Mouse (Mus musculus): Measurements from ENCODE around the gene 1700015F17Rik. TPM values are rescaled to one million over a fixed set of nuclear protein-coding genes. Genes with fewer than 3 reads are reported as not detected.

1700015F17Rik gene
- polyA plus RNA-seq (2014; fragmentation: Nextera tagmentation; extraction: Ambion mirVana): not detected in 2 replicates

- Histone ChIP-seq H3K4me1 (ENCODE audit: control insufficient read depth, insufficient read depth, low read length) (no peaks in the 10 kb centered on the region), H3K9me3 (ENCODE audit: control insufficient read depth, low read length) (no peaks in the 10 kb centered on the region), H3K27ac (ENCODE audit: low read depth, low read length) (no peak within 1 kb of the TSS), H3K9ac (ENCODE audit: low read length) (no peak within 1 kb of the TSS), H3K4me3 (ENCODE audit: low read depth, low read length) (no peak within 1 kb of the TSS), H3K27me3 (ENCODE audit: control insufficient read depth, insufficient read depth, low read length) (no peaks in the 10 kb centered on the region), H3K36me3 (ENCODE audit: control insufficient read depth, insufficient read depth, low read length) (no peaks in the 10 kb centered on the region), H3K4me2 (no peak within 1 kb of the TSS)
- 93% methylated on average over 6 of the region's 6 CpGs for WGBS
- DNase-seq (ENCODE audit: low spot score, missing footprints): no peak
- no peak for ATAC-seq (ENCODE audit: low FRiP score)
Observed at GRCm38 (mm10) chr5:5479043-5479442, at the start of gene 1700015F17Rik. Gene 1700015F17Rik (minus strand): TSS chr5:5479143.

DNA sequence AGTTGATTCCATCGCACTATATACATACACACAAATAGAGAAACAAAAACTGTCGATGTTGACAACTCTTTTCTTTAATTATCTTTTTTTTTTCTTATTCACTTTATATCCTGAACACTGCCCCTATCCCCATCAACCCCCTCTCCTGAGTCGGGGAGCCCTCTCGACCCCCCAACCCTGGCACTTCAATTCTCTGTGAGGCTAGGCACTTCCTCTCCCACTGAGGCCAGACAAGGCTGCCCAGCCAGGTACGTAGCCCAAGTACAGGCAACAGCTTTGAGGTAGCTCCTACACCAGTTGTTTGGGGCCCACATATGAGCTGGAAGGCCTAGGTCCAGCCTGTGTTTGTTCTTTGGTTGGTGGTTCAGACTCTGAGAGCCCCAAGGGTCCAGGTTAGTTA is 36.5 kb upstream of the 1700015F17Rik start:
- H3K9me3 ChIP-seq (ENCODE audit: control insufficient read depth, low read length): no peaks in the 10 kb centered on the region
- H3K36me3 ChIP-seq (ENCODE audit: control insufficient read depth, insufficient read depth, low read length): no peaks in the 10 kb centered on the region
- no peaks in the 10 kb centered on the region for H3K27me3 ChIP-seq (ENCODE audit: control insufficient read depth, insufficient read depth, low read length)
- DNase-seq (ENCODE audit: low spot score, missing footprints) (peak; percentile 82), ATAC-seq (ENCODE audit: low FRiP score) (no peak)
- 79% methylated on average over 5 of the region's 5 CpGs for WGBS
- H3K4me2 ChIP-seq: no peak overlapping the region
- H3K27ac ChIP-seq (ENCODE audit: low read depth, low read length): no peak overlapping the region
- H3K4me1 ChIP-seq (ENCODE audit: control insufficient read depth, insufficient read depth, low read length): peaks cover 3% of the 10 kb centered on the region; the same call in 1 of the 2 replicates
- no peak overlapping the region for H3K9ac ChIP-seq (ENCODE audit: low read length)
- no peak overlapping the region for H3K4me3 ChIP-seq (ENCODE audit: low read depth, low read length)

DNA sequence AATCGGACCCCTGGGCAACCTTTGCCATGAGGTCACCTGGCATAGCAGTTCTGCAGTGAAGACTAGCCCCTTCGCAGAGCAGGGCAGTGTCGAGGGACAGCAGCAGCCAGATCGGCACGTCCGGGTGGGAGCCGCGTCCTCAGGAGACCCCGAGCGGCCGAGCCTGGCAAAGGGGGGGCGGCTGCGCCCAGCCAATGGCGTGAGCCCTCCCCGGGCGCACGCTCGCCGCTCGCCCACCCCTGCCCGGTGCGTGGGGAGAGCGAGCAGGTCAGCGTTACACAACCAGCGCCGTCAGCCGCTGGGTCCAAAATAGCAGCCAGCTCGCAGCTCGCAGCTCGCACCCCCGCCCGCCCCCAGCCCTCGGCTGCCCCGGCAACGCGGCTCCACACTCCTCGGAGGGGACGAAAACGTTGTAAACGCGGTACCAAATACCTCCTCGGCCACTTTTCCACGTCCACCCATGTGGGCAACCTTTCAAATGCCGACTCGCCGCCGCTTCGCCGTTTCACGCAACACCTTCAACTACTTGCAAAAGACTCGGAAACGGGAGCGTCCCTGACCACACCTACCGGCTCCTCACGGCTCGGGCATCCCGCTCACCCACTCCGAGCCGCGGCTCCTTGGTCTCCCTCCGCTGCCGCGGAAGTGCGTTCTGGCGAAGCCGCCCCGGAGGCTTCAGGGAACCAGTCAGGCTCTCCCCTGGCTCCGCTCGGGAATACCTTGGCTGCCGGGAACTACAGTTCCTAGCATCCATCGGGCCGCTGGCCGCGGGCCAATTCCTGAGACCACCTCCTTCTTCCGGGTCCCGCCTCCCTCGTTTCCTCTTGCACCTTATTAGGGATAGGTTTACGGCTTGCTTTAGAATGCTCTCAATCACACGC is 35.5 kb upstream of the 1700015F17Rik start, which contains the start of gene Cldn12:
Gene Cldn12 (minus strand): TSS at position 763 of the 881 bp plus-strand sequence.
- DNase-seq (ENCODE audit: low spot score, missing footprints): peak; percentile 98
- Histone ChIP-seq H3K36me3 (ENCODE audit: control insufficient read depth, insufficient read depth, low read length) (no peaks in the 10 kb centered on the region), H3K9me3 (ENCODE audit: control insufficient read depth, low read length) (no peaks in the 10 kb centered on the region), H3K4me3 (ENCODE audit: low read depth, low read length) (peak within 1 kb of the TSS; percentile 82), H3K27ac (ENCODE audit: low read depth, low read length) (peak within 1 kb of the TSS; percentile 78), H3K4me1 (ENCODE audit: control insufficient read depth, insufficient read depth, low read length) (peaks cover 3% of the 10 kb centered on the region; the same call in 1 of the 2 replicates), H3K27me3 (ENCODE audit: control insufficient read depth, insufficient read depth, low read length) (no peaks in the 10 kb centered on the region), H3K4me2 (peak within 1 kb of the TSS; percentile 74), H3K9ac (ENCODE audit: low read length) (peak within 1 kb of the TSS; percentile 75)
- under 1% methylated on average over 79 of the region's 79 CpGs for WGBS
- peak; percentile 94 for ATAC-seq (ENCODE audit: low FRiP score)

- no peak overlapping the region for H3K4me2 ChIP-seq
- H3K27me3 ChIP-seq (ENCODE audit: control insufficient read depth, insufficient read depth, low read length): no peaks in the 10 kb centered on the region
- H3K9me3 ChIP-seq (ENCODE audit: control insufficient read depth, low read length): no peaks in the 10 kb centered on the region
- no peaks in the 10 kb centered on the region for H3K36me3 ChIP-seq (ENCODE audit: control insufficient read depth, insufficient read depth, low read length)
- H3K4me3 ChIP-seq (ENCODE audit: low read depth, low read length): no peak overlapping the region
- H3K27ac ChIP-seq (ENCODE audit: low read depth, low read length): no peak overlapping the region
- H3K4me1 ChIP-seq (ENCODE audit: control insufficient read depth, insufficient read depth, low read length): peaks cover 3% of the 10 kb centered on the region; the same call in 1 of the 2 replicates
- H3K9ac ChIP-seq (ENCODE audit: low read length): no peak overlapping the region
- WGBS: 88% methylated on average over 3 of the region's 3 CpGs
- DNase-seq (ENCODE audit: low spot score, missing footprints) (no peak), ATAC-seq (ENCODE audit: low FRiP score) (no peak)
Observed at GRCm38 (mm10) chr5:5511401-5511800, 32.5 kb upstream of the 1700015F17Rik start.

GRCm38 (mm10) chr5:5510989-5511388 is 32.0 kb upstream of the 1700015F17Rik start:
- Histone ChIP-seq H3K4me2 (no peak overlapping the region), H3K27me3 (ENCODE audit: control insufficient read depth, insufficient read depth, low read length) (no peaks in the 10 kb centered on the region), H3K36me3 (ENCODE audit: control insufficient read depth, insufficient read depth, low read length) (no peaks in the 10 kb centered on the region), H3K4me1 (ENCODE audit: control insufficient read depth, insufficient read depth, low read length) (peaks cover 3% of the 10 kb centered on the region; the same call in 1 of the 2 replicates), H3K4me3 (ENCODE audit: low read depth, low read length) (no peak overlapping the region), H3K9me3 (ENCODE audit: control insufficient read depth, low read length) (no peaks in the 10 kb centered on the region), H3K9ac (ENCODE audit: low read length) (no peak overlapping the region), H3K27ac (ENCODE audit: low read depth, low read length) (no peak overlapping the region)
- ATAC-seq (ENCODE audit: low FRiP score): no peak
- 72% methylated on average over 5 of the region's 5 CpGs for WGBS
- no peak for DNase-seq (ENCODE audit: low spot score, missing footprints)

GRCm38 (mm10) chr5:5510304-5510887 is 31.5 kb upstream of the 1700015F17Rik start:
- no peaks in the 10 kb centered on the region for H3K36me3 ChIP-seq (ENCODE audit: control insufficient read depth, insufficient read depth, low read length)
- no peak overlapping the region for H3K9ac ChIP-seq (ENCODE audit: low read length)
- no peaks in the 10 kb centered on the region for H3K27me3 ChIP-seq (ENCODE audit: control insufficient read depth, insufficient read depth, low read length)
- H3K4me2 ChIP-seq: no peak overlapping the region
- H3K9me3 ChIP-seq (ENCODE audit: control insufficient read depth, low read length): no peaks in the 10 kb centered on the region
- no peak overlapping the region for H3K4me3 ChIP-seq (ENCODE audit: low read depth, low read length)
- peaks cover 3% of the 10 kb centered on the region; the same call in 1 of the 2 replicates for H3K4me1 ChIP-seq (ENCODE audit: control insufficient read depth, insufficient read depth, low read length)
- WGBS: 74% methylated on average over 10 of the region's 10 CpGs
- no peak overlapping the region for H3K27ac ChIP-seq (ENCODE audit: low read depth, low read length)
- DNase-seq (ENCODE audit: low spot score, missing footprints) (no peak), ATAC-seq (ENCODE audit: low FRiP score) (no peak)

DNA sequence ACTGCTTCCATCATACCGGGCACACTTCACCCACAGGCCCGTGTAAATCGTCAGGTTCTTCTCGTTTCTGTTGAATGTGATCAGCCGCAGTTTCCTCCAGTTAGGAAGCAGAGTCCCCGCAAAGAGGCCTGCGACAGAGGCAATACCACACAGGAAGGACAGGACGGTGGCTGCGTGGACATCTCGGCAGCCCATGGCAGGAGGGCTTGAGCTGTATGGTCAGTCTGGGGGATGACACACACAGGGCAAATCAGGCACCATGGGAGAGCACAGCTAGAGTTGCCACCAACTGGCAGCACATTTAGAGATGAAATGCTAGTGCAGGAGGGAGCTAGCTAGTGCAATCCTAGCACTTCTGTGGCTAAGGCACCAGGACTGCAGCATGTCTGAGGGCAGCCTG is 29.3 kb upstream of the 1700015F17Rik start:
- Histone ChIP-seq H3K4me3 (ENCODE audit: low read depth, low read length) (no peak overlapping the region), H3K27me3 (ENCODE audit: control insufficient read depth, insufficient read depth, low read length) (no peaks in the 10 kb centered on the region), H3K36me3 (ENCODE audit: control insufficient read depth, insufficient read depth, low read length) (no peaks in the 10 kb centered on the region), H3K9ac (ENCODE audit: low read length) (no peak overlapping the region), H3K9me3 (ENCODE audit: control insufficient read depth, low read length) (no peaks in the 10 kb centered on the region), H3K4me1 (ENCODE audit: control insufficient read depth, insufficient read depth, low read length) (no peaks in the 10 kb centered on the region), H3K27ac (ENCODE audit: low read depth, low read length) (no peak overlapping the region), H3K4me2 (no peak overlapping the region)
- 79% methylated on average over 10 of the region's 10 CpGs for WGBS
- peak; percentile 36; the same call in 1 of the 2 replicates for ATAC-seq (ENCODE audit: low FRiP score)
- DNase-seq (ENCODE audit: low spot score, missing footprints): no peak

DNA sequence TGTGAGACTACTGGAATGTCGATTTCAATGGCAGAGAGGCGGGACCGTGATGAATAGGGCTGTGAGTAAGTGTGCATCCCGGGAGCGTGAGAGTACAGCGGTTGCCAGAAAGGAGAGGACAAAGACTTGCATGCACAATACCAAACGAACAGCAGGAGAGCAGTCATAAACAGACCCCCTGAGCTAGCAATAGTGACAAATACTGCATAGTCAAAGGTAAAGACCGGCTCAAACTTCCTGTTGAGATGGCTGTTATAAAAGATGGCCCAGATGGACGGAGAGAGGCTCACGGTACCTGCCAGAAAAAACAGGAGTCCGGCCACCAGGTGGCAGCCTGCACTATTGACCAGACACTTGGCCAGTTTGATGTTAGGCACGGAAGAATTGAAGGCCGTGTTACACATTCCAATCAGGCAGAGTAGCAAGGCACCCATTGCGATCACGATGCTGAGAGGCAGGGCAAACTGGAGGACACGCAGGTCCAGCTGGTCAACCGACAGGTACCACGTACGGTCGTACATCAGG is 28.8 kb upstream of the 1700015F17Rik start:
- H3K9ac ChIP-seq (ENCODE audit: low read length): no peak overlapping the region
- H3K27me3 ChIP-seq (ENCODE audit: control insufficient read depth, insufficient read depth, low read length): no peaks in the 10 kb centered on the region
- WGBS: 46% methylated on average over 20 of the region's 20 CpGs
- H3K4me1 ChIP-seq (ENCODE audit: control insufficient read depth, insufficient read depth, low read length): no peaks in the 10 kb centered on the region
- H3K27ac ChIP-seq (ENCODE audit: low read depth, low read length): no peak overlapping the region
- H3K9me3 ChIP-seq (ENCODE audit: control insufficient read depth, low read length): no peaks in the 10 kb centered on the region
- ATAC-seq (ENCODE audit: low FRiP score) (peak; percentile 82), DNase-seq (ENCODE audit: low spot score, missing footprints) (peak; percentile 91)
- no peak overlapping the region for H3K4me3 ChIP-seq (ENCODE audit: low read depth, low read length)
- H3K36me3 ChIP-seq (ENCODE audit: control insufficient read depth, insufficient read depth, low read length): no peaks in the 10 kb centered on the region
- no peak overlapping the region for H3K4me2 ChIP-seq

DNA sequence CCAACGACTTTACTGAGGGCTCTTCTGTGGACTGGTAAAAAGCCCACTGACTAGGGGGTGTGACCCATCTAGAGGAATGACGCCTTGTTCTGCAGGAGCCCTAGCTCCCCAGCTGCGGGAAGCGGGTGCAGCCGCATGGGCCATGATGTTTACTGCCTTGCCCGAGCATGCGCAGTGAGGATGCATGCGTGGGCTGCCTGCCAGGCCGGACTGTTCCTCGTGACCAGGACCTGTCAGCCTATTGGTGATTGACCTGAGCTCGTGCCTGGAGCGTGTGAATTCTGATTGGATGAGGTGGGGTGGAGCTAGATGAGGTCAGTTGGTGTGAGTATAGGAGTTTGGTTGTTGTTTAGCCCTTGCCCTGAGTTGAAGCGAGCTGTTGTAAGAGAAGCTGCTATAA is 25.5 kb upstream of the 1700015F17Rik start:
- no peak overlapping the region for H3K9ac ChIP-seq (ENCODE audit: low read length)
- no peaks in the 10 kb centered on the region for H3K27me3 ChIP-seq (ENCODE audit: control insufficient read depth, insufficient read depth, low read length)
- H3K4me2 ChIP-seq: no peak overlapping the region
- 91% methylated on average over 13 of the region's 13 CpGs for WGBS
- H3K36me3 ChIP-seq (ENCODE audit: control insufficient read depth, insufficient read depth, low read length): no peaks in the 10 kb centered on the region
- no peak overlapping the region for H3K4me3 ChIP-seq (ENCODE audit: low read depth, low read length)
- no peaks in the 10 kb centered on the region for H3K9me3 ChIP-seq (ENCODE audit: control insufficient read depth, low read length)
- no peak overlapping the region for H3K27ac ChIP-seq (ENCODE audit: low read depth, low read length)
- ATAC-seq (ENCODE audit: low FRiP score) (no peak), DNase-seq (ENCODE audit: low spot score, missing footprints) (no peak)
- H3K4me1 ChIP-seq (ENCODE audit: control insufficient read depth, insufficient read depth, low read length): no peaks in the 10 kb centered on the region

Data from midbrain, embryonic 11.5 days (tissue).